Mouse (Mus musculus) B cell, adult (primary cell): ENCODE results near the gene Zbtb43. TPM values are rescaled to one million over a fixed set of nuclear protein-coding genes. Genes with fewer than 3 reads are reported as not detected.

Experiments
- total RNA-seq: library from RNA; stranded (reverse); gene quantifications from 4 replicates; pipeline ENCODE4 v1.2.4, GENCODE M21; 2023; ENCODE audit not compliant: inconsistent age

Zbtb43 gene
- 34.6 to 45.0 TPM (median 37.6 TPM) in 4 replicates for total RNA-seq

DNA sequence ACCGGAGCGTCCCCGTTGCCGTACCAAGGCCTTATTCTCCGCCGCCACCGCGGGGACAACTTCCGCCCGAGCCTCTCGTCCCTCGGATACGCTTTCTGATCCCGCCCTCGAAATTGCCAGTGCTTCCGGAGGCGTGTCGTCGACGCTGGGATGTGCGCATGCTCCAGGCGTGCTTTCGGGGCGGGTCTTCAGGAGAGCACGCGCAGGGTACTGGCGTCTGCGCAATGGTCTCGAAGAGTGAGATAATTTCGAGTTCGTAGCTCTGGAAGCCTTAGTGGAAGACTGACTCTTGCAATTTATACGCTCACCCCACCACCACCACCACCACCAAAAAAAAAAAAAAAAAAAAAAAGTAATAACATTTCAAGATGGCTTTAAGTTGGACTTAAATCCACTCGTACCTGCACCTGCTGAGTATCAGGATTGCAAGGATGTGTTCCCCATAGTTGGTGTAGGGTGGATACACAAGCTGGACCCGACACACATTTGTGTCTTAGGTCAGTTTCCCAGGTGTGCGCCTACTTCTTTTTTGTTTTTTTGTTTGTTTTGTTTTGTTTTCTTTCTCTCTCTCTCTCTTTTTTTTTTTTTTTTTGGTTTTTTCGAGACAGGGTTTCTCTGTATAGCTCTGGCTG is at the start of gene Zbtb43:
Gene Zbtb43 (minus strand): TSS at position 94 of the 632 bp plus-strand sequence.

GRCm38 (mm10) chr2:33430771-33431699 is 37.3 kb downstream of the Zbtb43 start, which contains the start of gene Zbtb34:
Gene Zbtb34, minus strand, starts transcription at chr2:33431324.

Other genes starting within 250 kb of the Zbtb43 start
- 17.8 to 21.7 TPM (median 18.2 TPM) in 4 replicates for gene Ralgps1, start 97.1 kb downstream of the Zbtb43 start, total RNA-seq
- 7.8 to 17.2 TPM (median 10.8 TPM) in 4 replicates for gene Zbtb34, start 37.2 kb downstream of the Zbtb43 start, total RNA-seq
- not detected in 4 replicates for gene Lmx1b, start 172.0 kb upstream of the Zbtb43 start, total RNA-seq